Comparison of ENCODE assay signal across 35 mouse cellular contexts in genomic region chr13:56354630-56355029, GRCm38 (mm10). TPM values are rescaled to one million over a fixed set of nuclear protein-coding genes. Genes with fewer than 3 reads are reported as not detected.
"Had no signal": no experiment of that assay in that cellular context is flagged by ENCODE, and none has a peak within 500 bp of the region (broad histone marks: within the 10 kb centered on the region; RNA-seq: fewer than 3 reads in every experiment).

No protein-coding gene starts in this region.

- H3K4me1 ChIP-seq: heart, embryonic 12.5 days; hindbrain, embryonic 12.5 days; hindbrain, embryonic 13.5 days; hindbrain, embryonic 15.5 days had no signal

- DNase-seq: heart, adult 2 months; heart, postnatal 10 days; heart, postnatal 14 days; heart, postnatal 36 days; heart, postnatal 4 days; kidney, adult 11 months; kidney, adult 18-20 months; kidney, adult 2 months; kidney, adult 8-10 months; kidney, adult 9 months; kidney, postnatal 10 days; kidney, postnatal 14 days; kidney, postnatal 25 days; kidney, postnatal 36 days; kidney, postnatal 4 days; layer of hippocampus, adult 9-11 months; layer of hippocampus, postnatal 36 days had no signal

- H3K4me2 ChIP-seq: heart, embryonic 11.5 days; heart, embryonic 12.5 days; heart, embryonic 13.5 days; heart, embryonic 15.5 days; hindbrain, embryonic 12.5 days; hindbrain, embryonic 13.5 days; hindbrain, embryonic 14.5 days; hindbrain, embryonic 15.5 days; intestine, embryonic 15.5 days had no signal

- H3K36me3 ChIP-seq: heart, embryonic 10.5 days; heart, embryonic 12.5 days; heart, embryonic 13.5 days; heart, embryonic 15.5 days; hindbrain, embryonic 10.5 days; hindbrain, embryonic 12.5 days; hindbrain, embryonic 13.5 days; hindbrain, embryonic 15.5 days; intestine, embryonic 15.5 days had no signal

- ATAC-seq: hindbrain, embryonic 16.5 days; hindbrain, postnatal 0 days; inflammation-experienced regulatory T-cells, adult 6 months; intestine, embryonic 15.5 days; intestine, embryonic 16.5 days; intestine, postnatal 0 days had no signal

- H3K4me3 ChIP-seq: heart, adult 2 months; heart, embryonic 10.5 days; heart, embryonic 12.5 days; heart, embryonic 13.5 days; heart, embryonic 15.5 days; hindbrain, embryonic 10.5 days; hindbrain, embryonic 12.5 days; hindbrain, embryonic 13.5 days; hindbrain, embryonic 15.5 days; intestine, embryonic 15.5 days; layer of hippocampus, adult 2 months had no signal

- H3K27me3 ChIP-seq: hindbrain, embryonic 12.5 days; hindbrain, embryonic 13.5 days; hindbrain, embryonic 15.5 days; intestine, embryonic 15.5 days had no signal

- H3K9me3 ChIP-seq: heart, embryonic 10.5 days; heart, embryonic 12.5 days; heart, embryonic 13.5 days; heart, embryonic 15.5 days; hindbrain, embryonic 10.5 days; hindbrain, embryonic 12.5 days; hindbrain, embryonic 13.5 days; hindbrain, embryonic 15.5 days; intestine, embryonic 15.5 days had no signal

- H3K27ac ChIP-seq: heart, adult 2 months; heart, embryonic 10.5 days; heart, embryonic 13.5 days; heart, embryonic 15.5 days; hindbrain, embryonic 10.5 days; hindbrain, embryonic 12.5 days; hindbrain, embryonic 13.5 days; hindbrain, embryonic 14.5 days; hindbrain, embryonic 15.5 days; hindbrain, postnatal 0 days; intestine, embryonic 15.5 days; kidney, postnatal 0 days; layer of hippocampus, adult 2 months had no signal

- H3K9ac ChIP-seq: heart, embryonic 12.5 days; heart, embryonic 13.5 days; heart, embryonic 15.5 days; hindbrain, embryonic 12.5 days; hindbrain, embryonic 13.5 days; hindbrain, embryonic 14.5 days; hindbrain, embryonic 15.5 days; intestine, embryonic 15.5 days had no signal

RNA-seq across cellular contexts. Expression of gene Cxcl14, which starts 58.3 kb away (rescaled TPM):
- polyA plus RNA-seq: inflammation-experienced regulatory T-cells, adult 6 months had no signal
